Mouse (Mus musculus): ENCODE data around the gene Il18. TPM values are rescaled to one million over a fixed set of nuclear protein-coding genes. Genes with fewer than 3 reads are reported as not detected.

Gene Il18
- polyA plus RNA-seq, 1 experiment from 2014 or later, result 0.88 TPM

DNA sequence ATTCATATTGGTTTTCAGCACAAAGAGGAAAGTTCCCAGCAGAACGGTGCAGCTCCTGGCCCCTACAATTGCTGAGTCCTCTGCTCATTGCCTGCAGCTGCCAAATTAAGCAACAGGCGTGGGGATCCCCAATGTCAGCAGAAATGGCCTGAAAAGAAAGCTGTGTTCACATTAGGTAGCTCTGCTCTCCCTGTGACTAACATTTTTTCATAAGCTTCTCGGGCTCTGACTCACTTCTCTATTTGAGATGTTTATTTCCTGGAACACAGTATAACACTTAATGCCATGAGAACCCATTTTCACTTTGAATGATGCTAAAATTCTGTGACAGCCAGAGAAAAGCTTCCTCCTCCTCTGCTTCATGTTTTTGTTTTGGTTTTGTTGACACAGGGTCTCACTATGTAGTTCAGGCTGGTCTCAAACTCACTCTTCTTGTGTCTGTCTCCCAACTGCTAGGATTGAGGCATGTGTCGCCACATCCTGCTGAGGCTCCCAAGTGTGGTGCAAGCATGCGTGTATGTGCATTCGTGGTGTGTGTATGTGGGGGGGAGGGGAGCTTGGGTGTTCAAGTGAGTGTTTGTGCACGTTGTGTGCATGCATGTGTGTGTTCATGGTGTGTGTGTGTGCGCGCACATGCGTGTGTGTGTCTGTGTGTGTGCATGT lies 36.4 kb downstream of the Il18 start:
- Histone ChIP-seq H3K27ac (ENCODE audit: low read depth, low read length) (no peak overlapping the region), H3K9ac (ENCODE audit: low read depth, low read length) (no peak overlapping the region), H3K4me2 (replicated peaks; ENCODE audit: low read depth, low read length) (no peak overlapping the region), H3K4me1 (ENCODE audit: control insufficient read depth, insufficient read depth, low read length) (no peaks in the 10 kb centered on the region), H3K27me3 (ENCODE audit: control insufficient read depth, insufficient read depth, low read length) (no peaks in the 10 kb centered on the region), H3K36me3 (ENCODE audit: control insufficient read depth, insufficient read depth, low read length) (peaks cover 10% of the 10 kb centered on the region), H3K9me3 (ENCODE audit: control insufficient read depth, low read length) (no peaks in the 10 kb centered on the region), H3K4me3 (ENCODE audit: low read length) (no peak overlapping the region)
- 81% methylated on average over 10 of the region's 10 CpGs for WGBS
- no peak for ATAC-seq (ENCODE audit: low FRiP score, low TSS enrichment)

DNA sequence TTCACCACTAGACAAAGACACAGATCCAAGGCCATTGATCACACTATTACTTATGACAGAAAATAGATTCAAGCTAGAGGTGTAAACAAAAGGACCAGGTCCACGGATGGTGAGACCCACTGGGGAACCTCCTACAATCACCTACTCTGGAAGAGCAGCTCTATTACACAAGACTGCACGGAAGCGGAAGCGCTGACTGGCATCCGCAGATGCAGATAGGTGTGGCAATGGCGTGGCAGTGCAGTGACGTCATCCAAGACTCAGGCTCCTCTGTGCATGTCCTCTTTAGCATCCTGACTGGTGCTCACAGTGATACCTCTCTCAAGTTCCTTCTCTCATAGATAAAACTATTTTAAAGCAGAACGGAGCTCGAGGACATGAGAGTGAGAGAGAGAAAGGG lies 38.3 kb downstream of the Il18 start:
- WGBS, result 89% methylated on average over 9 of the region's 9 CpGs

DNA sequence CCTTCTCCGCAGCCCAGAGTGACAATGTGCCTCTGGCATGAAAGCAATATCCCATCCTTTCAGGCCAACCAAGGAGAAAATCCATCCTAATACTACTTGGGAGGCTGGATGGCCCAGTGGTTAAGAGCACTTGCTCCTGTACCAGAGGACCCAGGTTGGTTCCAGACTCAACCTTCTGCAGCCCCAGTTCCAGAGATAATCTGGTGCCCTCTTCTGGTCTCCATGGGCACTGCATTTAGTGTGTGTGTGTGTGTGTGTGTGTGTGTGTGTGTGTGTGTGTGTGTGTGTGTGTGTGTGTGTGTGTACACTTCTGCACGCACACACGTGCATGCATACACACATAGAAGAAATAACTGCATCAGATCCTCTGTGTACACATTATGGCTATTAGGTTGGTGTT lies 38.9 kb downstream of the Il18 start:
- ATAC-seq (ENCODE audit: low FRiP score, low TSS enrichment), result no peak
- 64% methylated on average over 3 of the region's 3 CpGs for WGBS
- no peak overlapping the region for H3K27ac ChIP-seq (ENCODE audit: low read depth, low read length)
- no peaks in the 10 kb centered on the region for H3K9me3 ChIP-seq (ENCODE audit: control insufficient read depth, low read length)
- H3K4me3 ChIP-seq (ENCODE audit: low read length), result no peak overlapping the region
- H3K9ac ChIP-seq (ENCODE audit: low read depth, low read length), result no peak overlapping the region
- peaks cover 35% of the 10 kb centered on the region for H3K36me3 ChIP-seq (ENCODE audit: control insufficient read depth, insufficient read depth, low read length)
- no peak overlapping the region for H3K4me2 ChIP-seq (replicated peaks; ENCODE audit: low read depth, low read length)
- no peaks in the 10 kb centered on the region for H3K27me3 ChIP-seq (ENCODE audit: control insufficient read depth, insufficient read depth, low read length)
- no peaks in the 10 kb centered on the region for H3K4me1 ChIP-seq (ENCODE audit: control insufficient read depth, insufficient read depth, low read length)

More for the DNA sequence above, 38.3 kb downstream of the Il18 start:
- Histone ChIP-seq H3K4me1 (ENCODE audit: control insufficient read depth, insufficient read depth, low read length) (no peaks in the 10 kb centered on the region), H3K27me3 (ENCODE audit: control insufficient read depth, insufficient read depth, low read length) (no peaks in the 10 kb centered on the region), H3K9me3 (ENCODE audit: control insufficient read depth, low read length) (no peaks in the 10 kb centered on the region), H3K27ac (ENCODE audit: low read depth, low read length) (no peak overlapping the region), H3K36me3 (ENCODE audit: control insufficient read depth, insufficient read depth, low read length) (peaks cover 29% of the 10 kb centered on the region), H3K4me2 (replicated peaks; ENCODE audit: low read depth, low read length) (no peak overlapping the region), H3K4me3 (ENCODE audit: low read length) (no peak overlapping the region), H3K9ac (ENCODE audit: low read depth, low read length) (no peak overlapping the region)
- ATAC-seq (ENCODE audit: low FRiP score, low TSS enrichment), result no peak

DNA sequence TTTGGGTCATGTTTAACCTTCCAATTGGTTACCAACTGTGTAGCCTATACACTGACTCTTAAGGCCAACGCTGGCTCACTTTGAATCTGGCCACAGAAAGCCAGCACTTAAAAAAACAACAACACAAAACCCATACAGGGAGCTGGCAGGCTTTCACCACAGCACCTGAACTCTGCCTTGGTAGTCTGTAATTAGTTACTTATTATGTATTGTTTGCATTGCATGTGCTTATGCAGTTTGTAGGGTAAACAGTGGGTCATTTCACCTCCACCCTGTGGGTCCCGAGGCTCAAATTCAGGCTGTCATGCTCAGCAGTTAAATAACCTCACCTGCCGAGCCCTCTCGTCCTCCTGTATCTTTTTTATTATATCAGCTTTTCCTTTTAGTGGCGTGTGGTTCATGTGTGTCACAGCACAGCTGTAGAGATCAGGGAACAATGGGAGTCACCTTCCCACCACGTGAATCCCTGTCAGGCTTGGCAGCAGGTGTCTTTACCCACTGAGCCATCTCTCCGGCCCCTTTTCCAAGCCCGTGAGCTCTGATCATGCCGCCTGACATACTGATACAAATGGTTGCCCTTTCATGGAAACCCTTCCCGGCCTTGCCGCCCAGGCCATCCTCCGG lies 40.3 kb downstream of the Il18 start:
- Histone ChIP-seq H3K4me3 (ENCODE audit: low read length) (no peak overlapping the region), H3K9ac (ENCODE audit: low read depth, low read length) (no peak overlapping the region), H3K27me3 (ENCODE audit: control insufficient read depth, insufficient read depth, low read length) (no peaks in the 10 kb centered on the region), H3K4me1 (ENCODE audit: control insufficient read depth, insufficient read depth, low read length) (no peaks in the 10 kb centered on the region), H3K36me3 (ENCODE audit: control insufficient read depth, insufficient read depth, low read length) (peaks cover 48% of the 10 kb centered on the region), H3K9me3 (ENCODE audit: control insufficient read depth, low read length) (no peaks in the 10 kb centered on the region), H3K27ac (ENCODE audit: low read depth, low read length) (no peak overlapping the region), H3K4me2 (replicated peaks; ENCODE audit: low read depth, low read length) (no peak overlapping the region)
- ATAC-seq (ENCODE audit: low FRiP score, low TSS enrichment), result no peak
- WGBS, result 79% methylated on average over 12 of the region's 12 CpGs

DNA sequence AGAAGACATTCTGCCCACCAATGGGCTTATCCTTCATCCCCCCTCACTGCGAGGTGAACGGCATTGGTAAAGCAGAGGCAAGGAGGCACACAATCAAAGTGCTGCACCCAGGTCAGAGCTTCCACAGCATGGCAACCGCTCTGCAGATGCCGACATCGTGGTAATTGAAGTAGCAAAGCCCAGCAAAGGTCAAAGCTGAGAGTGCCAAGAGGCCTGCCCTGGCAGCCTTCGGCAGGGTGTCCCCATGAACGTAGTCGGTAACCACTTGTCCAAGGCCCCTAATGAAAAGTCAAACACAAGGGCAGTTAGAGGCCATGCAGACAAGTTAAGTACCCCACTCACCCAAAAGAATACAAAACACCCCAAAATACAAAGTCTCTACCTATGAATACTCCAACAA lies 42.3 kb downstream of the Il18 start:
- Histone ChIP-seq H3K9ac (ENCODE audit: low read depth, low read length) (no peak overlapping the region), H3K4me3 (ENCODE audit: low read length) (no peak overlapping the region), H3K27me3 (ENCODE audit: control insufficient read depth, insufficient read depth, low read length) (no peaks in the 10 kb centered on the region), H3K27ac (ENCODE audit: low read depth, low read length) (no peak overlapping the region), H3K4me1 (ENCODE audit: control insufficient read depth, insufficient read depth, low read length) (peaks cover 1% of the 10 kb centered on the region), H3K9me3 (ENCODE audit: control insufficient read depth, low read length) (no peaks in the 10 kb centered on the region), H3K4me2 (replicated peaks; ENCODE audit: low read depth, low read length) (no peak overlapping the region), H3K36me3 (ENCODE audit: control insufficient read depth, insufficient read depth, low read length) (peaks cover 60% of the 10 kb centered on the region)
- WGBS, result 93% methylated on average over 8 of the region's 8 CpGs
- ATAC-seq (ENCODE audit: low FRiP score, low TSS enrichment), result no peak

DNA sequence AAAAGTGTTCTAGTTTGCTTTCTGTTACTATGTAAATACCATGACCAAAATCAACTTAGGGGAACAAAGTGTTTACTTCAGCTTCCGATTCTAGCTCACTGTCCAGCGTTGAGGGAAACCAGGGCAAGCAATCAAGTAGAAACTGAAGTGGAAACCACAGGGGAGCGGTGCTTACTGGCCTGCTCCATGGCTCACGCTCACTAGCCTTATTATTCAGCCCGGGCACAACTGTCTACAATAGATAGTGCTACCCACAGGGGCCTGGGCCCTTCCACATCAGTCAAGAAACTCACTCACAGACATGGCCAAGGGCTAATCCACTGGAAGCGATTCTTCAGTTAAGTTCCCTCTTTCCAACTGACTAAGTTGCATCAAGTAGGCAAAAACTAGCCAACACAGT lies 46.9 kb downstream of the Il18 start:
- WGBS, result 93% methylated on average over 6 of the region's 6 CpGs
- no peak for ATAC-seq (ENCODE audit: low FRiP score, low TSS enrichment)
- Histone ChIP-seq H3K36me3 (ENCODE audit: control insufficient read depth, insufficient read depth, low read length) (peaks cover 56% of the 10 kb centered on the region), H3K4me3 (ENCODE audit: low read length) (no peak overlapping the region), H3K27ac (ENCODE audit: low read depth, low read length) (no peak overlapping the region), H3K27me3 (ENCODE audit: control insufficient read depth, insufficient read depth, low read length) (no peaks in the 10 kb centered on the region), H3K9ac (ENCODE audit: low read depth, low read length) (no peak overlapping the region), H3K4me1 (ENCODE audit: control insufficient read depth, insufficient read depth, low read length) (peaks cover 15% of the 10 kb centered on the region), H3K9me3 (ENCODE audit: control insufficient read depth, low read length) (no peaks in the 10 kb centered on the region), H3K4me2 (replicated peaks; ENCODE audit: low read depth, low read length) (peak overlapping the region; percentile 77)

DNA sequence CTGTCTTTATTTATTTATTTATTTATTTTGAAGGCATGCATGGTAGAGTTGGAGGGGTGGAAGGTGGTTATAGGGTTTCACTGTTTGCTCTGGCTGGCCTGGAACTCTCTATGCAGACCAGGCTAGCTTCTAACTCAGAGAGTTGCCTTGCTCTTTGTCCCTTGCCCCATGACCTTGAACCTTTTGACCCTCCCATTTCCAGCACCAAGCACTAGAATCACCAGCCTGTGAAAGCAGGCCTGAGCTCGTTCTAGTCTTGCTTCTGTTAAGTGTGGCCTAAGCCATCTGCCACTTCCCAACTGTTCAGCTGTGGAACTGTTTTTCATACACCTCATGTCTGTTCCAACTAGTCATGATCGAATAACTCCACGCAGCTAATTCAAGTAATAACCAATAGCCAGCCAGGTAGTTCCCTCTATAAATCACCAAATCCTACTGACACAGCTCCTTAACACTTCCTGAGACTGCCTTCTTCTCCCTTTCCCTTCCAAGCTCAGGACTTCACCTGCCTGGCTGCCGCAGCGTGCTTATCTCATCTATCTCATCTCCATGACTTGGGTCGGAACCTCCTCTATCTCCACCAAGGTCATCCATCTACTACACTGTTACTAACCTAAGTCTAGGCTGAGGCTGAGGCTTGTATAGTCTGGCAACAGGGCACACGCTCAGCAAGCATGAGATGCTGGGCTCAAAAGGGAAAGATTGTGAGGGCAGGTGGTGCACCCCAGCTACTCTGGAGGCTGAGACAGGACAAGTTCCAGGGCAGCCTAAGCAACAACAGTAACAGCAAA lies 47.6 kb downstream of the Il18 start:
- ATAC-seq (ENCODE audit: low FRiP score, low TSS enrichment), result no peak
- Histone ChIP-seq H3K9ac (ENCODE audit: low read depth, low read length) (peak overlapping the region; percentile 86), H3K27ac (ENCODE audit: low read depth, low read length) (no peak overlapping the region), H3K4me3 (ENCODE audit: low read length) (peak overlapping the region; percentile 81), H3K36me3 (ENCODE audit: control insufficient read depth, insufficient read depth, low read length) (peaks cover 51% of the 10 kb centered on the region), H3K27me3 (ENCODE audit: control insufficient read depth, insufficient read depth, low read length) (no peaks in the 10 kb centered on the region), H3K4me1 (ENCODE audit: control insufficient read depth, insufficient read depth, low read length) (peaks cover 15% of the 10 kb centered on the region), H3K4me2 (replicated peaks; ENCODE audit: low read depth, low read length) (peak overlapping the region; percentile 77), H3K9me3 (ENCODE audit: control insufficient read depth, low read length) (no peaks in the 10 kb centered on the region)
- WGBS, result 78% methylated on average over 7 of the region's 7 CpGs

DNA sequence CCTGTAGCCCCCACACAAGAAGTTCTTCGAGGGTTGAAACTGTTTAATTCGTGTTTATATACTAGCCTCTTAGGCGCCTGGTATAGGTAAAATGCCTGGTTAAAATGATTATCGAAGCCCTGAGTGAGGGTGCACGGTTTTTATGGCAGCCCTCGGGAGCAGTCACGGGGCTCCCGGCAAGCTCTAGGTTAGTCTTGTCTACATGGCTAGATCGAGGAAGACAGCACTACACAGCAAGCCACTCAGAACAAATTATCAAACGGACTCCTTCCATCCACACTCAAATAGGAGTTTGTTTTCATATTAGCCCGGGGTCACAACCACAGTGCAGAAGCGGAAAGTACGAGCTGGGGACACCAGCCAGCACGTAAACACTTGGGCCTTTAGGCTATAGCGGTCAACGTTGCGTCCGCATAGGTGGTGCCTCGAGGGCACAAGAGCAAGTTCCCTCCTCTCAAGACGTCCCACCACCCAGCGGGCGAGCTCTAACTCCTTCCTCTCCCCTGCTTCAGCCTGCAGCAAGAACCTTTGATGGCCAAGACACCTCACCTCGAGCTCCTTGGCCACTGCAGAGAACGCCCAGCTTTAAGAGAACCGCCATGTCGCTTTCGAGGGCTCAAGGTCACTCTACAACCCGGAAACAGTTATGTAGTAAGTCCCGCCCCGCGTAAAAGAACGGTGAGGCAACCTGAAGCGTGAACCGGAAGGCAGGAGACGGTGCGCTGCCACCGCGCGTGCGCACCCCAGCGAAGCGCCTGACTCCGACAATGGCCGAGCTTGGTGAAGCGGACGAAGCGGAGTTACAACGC lies 48.8 kb downstream of the Il18 start, which contains the start of the genes Sdhd and Timm8b:
Gene Sdhd (minus strand): TSS at position 624 of the 809 bp plus-strand sequence.
Gene Timm8b (plus strand): TSS at position 722 of the 809 bp plus-strand sequence.
- Histone ChIP-seq H3K9ac (ENCODE audit: low read depth, low read length) (peak within 1 kb of the TSS; percentile 86), H3K4me2 (replicated peaks; ENCODE audit: low read depth, low read length) (peak within 1 kb of the TSS; percentile 77), H3K9me3 (ENCODE audit: control insufficient read depth, low read length) (no peaks in the 10 kb centered on the region), H3K36me3 (ENCODE audit: control insufficient read depth, insufficient read depth, low read length) (peaks cover 47% of the 10 kb centered on the region), H3K4me1 (ENCODE audit: control insufficient read depth, insufficient read depth, low read length) (peaks cover 15% of the 10 kb centered on the region), H3K4me3 (ENCODE audit: low read length) (peak within 1 kb of the TSS; percentile 81), H3K27ac (ENCODE audit: low read depth, low read length) (peak within 1 kb of the TSS; percentile 89), H3K27me3 (ENCODE audit: control insufficient read depth, insufficient read depth, low read length) (no peaks in the 10 kb centered on the region)
- WGBS, result under 1% methylated on average over 48 of the region's 48 CpGs
- peak; percentile 97 for ATAC-seq (ENCODE audit: low FRiP score, low TSS enrichment)
